Comparison of ENCODE assay signal across 16 mouse cellular contexts in genomic region chr14:108247365-108247764, GRCm38 (mm10).
A peak's percentile ranks its signal among the peaks of the same experiment; 100 is the strongest.
DNase-seq lines count a peak whose midpoint lies in the region; ATAC-seq and TF ChIP-seq lines count a peak whose summit lies in the region.
"Had no signal": no experiment of that assay in that cellular context is flagged by ENCODE, and none has a peak within 500 bp of the region (broad histone marks: within the 10 kb centered on the region; RNA-seq: fewer than 3 reads in every experiment).

No protein-coding gene starts in this region.

- no peak overlapping the region for H3K4me2 ChIP-seq in heart, embryonic 11.5 days
- no peak overlapping the region for H3K4me2 ChIP-seq in midbrain, embryonic 13.5 days (replicated peaks)
- H3K4me2 ChIP-seq: embryonic facial prominence, embryonic 13.5 days; hindbrain, embryonic 13.5 days had no signal

- H3K9ac ChIP-seq in heart, embryonic 11.5 days (ENCODE audit: low read depth, low read length) = no peak overlapping the region
- H3K9ac ChIP-seq in midbrain, embryonic 13.5 days (replicated peaks) = no peak overlapping the region
- H3K9ac ChIP-seq: embryonic facial prominence, embryonic 13.5 days; hindbrain, embryonic 13.5 days had no signal

- WGBS in heart, embryonic 11.5 days (ENCODE audit: insufficient replicate concordance) = 54% methylated on average over 8 of the region's 8 CpGs
- WGBS in midbrain, embryonic 13.5 days = 77% methylated on average over 8 of the region's 8 CpGs

- H3K4me1 ChIP-seq in heart, embryonic 11.5 days (ENCODE audit: control insufficient read depth, insufficient read depth, low read length) = no peaks in the 10 kb centered on the region
- H3K4me1 ChIP-seq in midbrain, embryonic 13.5 days (replicated peaks) = no peaks in the 10 kb centered on the region
- H3K4me1 ChIP-seq: embryonic facial prominence, embryonic 13.5 days; hindbrain, embryonic 13.5 days had no signal

- peak; percentile 100 for ATAC-seq in frontal cortex, adult (ENCODE audit: low TSS enrichment)
- no peak for ATAC-seq in heart, embryonic 11.5 days (replicated peaks; ENCODE audit: insufficient number of reproducible peaks, low FRiP score, low TSS enrichment)
- ATAC-seq in midbrain, embryonic 13.5 days = no peak
- ATAC-seq: Patski had no signal

- intact Hi-C loops in left cerebral cortex, adult 2 months (cut with DNase I) = loop anchor here (5.0 kb wide), 1 partner anchor 665 kb away; the partner anchor contains the start of gene Slitrk1

- no peak overlapping the region for H3K4me3 ChIP-seq in left cerebral cortex, adult 2 months
- H3K4me3 ChIP-seq in heart, embryonic 11.5 days (ENCODE audit: low read depth, low read length) = no peak overlapping the region
- no peak overlapping the region for H3K4me3 ChIP-seq in midbrain, embryonic 13.5 days (replicated peaks)
- H3K4me3 ChIP-seq: embryonic facial prominence, embryonic 13.5 days; hindbrain, embryonic 13.5 days had no signal

- H3K36me3 ChIP-seq in heart, embryonic 11.5 days (ENCODE audit: control insufficient read depth, insufficient read depth, low read length) = no peaks in the 10 kb centered on the region
- H3K36me3 ChIP-seq in midbrain, embryonic 13.5 days = no peaks in the 10 kb centered on the region
- H3K36me3 ChIP-seq: embryonic facial prominence, embryonic 13.5 days; hindbrain, embryonic 13.5 days had no signal

- H3K27me3 ChIP-seq in heart, embryonic 11.5 days (ENCODE audit: control insufficient read depth, insufficient read depth, low read length) = no peaks in the 10 kb centered on the region
- no peaks in the 10 kb centered on the region for H3K27me3 ChIP-seq in midbrain, embryonic 13.5 days
- H3K27me3 ChIP-seq: embryonic facial prominence, embryonic 13.5 days; hindbrain, embryonic 13.5 days; Patski had no signal

- no peaks in the 10 kb centered on the region for H3K9me3 ChIP-seq in heart, embryonic 11.5 days (replicated peaks; ENCODE audit: control insufficient read depth, low read length)
- H3K9me3 ChIP-seq in midbrain, embryonic 13.5 days = no peaks in the 10 kb centered on the region
- H3K9me3 ChIP-seq: embryonic facial prominence, embryonic 13.5 days; hindbrain, embryonic 13.5 days had no signal

- peak; percentile 75 to 94 for DNase-seq in frontal cortex, postnatal 36 days (ENCODE audit: low spot score in 2 of 2)
- peak; percentile 42 to 67 for DNase-seq in left cerebral cortex, adult 2 months (ENCODE audit: extremely low spot score in 1 of 2, low spot score in 2 of 2)
- peak; percentile 71 to 88 for DNase-seq in right cerebral cortex, postnatal 10 days (ENCODE audit: low spot score in 2 of 2)
- DNase-seq in thymus, postnatal 14 days = no peak
- DNase-seq in cerebellum, postnatal 4 days (ENCODE audit: low spot score in 2 of 2) = no peak
- DNase-seq: cerebellum, adult 8-10 months; gastrocnemius, postnatal 36 days; kidney, adult 2 months; kidney, postnatal 4 days had no signal

- H3K27ac ChIP-seq in left cerebral cortex, adult 2 months = peak overlapping the region; percentile 74
- no peak overlapping the region for H3K27ac ChIP-seq in heart, embryonic 11.5 days (ENCODE audit: low read depth, low read length)
- no peak overlapping the region for H3K27ac ChIP-seq in midbrain, embryonic 13.5 days
- H3K27ac ChIP-seq: embryonic facial prominence, embryonic 13.5 days; hindbrain, embryonic 13.5 days; stomach, postnatal 0 days had no signal

- TF ChIP-seq CTCF in left cerebral cortex, adult 2 months (IDR thresholded peaks at IDR 0.05) = no peak

Comparison
In these comparisons a context has a peak if more than half of its experiments do, and no peak if none do; other contexts are left out.
1. DNase-seq: peak in frontal cortex, postnatal 36 days (2 of 2), left cerebral cortex, adult 2 months (2 of 2) and right cerebral cortex, postnatal 10 days (2 of 2); none in thymus, postnatal 14 days (single experiment) and cerebellum, postnatal 4 days (0 of 2).